Mouse (Mus musculus): ENCODE data around the gene Rnaseh2c.
A peak's percentile ranks its signal among the peaks of the same experiment; 100 is the strongest.

Gene Rnaseh2c

DNA sequence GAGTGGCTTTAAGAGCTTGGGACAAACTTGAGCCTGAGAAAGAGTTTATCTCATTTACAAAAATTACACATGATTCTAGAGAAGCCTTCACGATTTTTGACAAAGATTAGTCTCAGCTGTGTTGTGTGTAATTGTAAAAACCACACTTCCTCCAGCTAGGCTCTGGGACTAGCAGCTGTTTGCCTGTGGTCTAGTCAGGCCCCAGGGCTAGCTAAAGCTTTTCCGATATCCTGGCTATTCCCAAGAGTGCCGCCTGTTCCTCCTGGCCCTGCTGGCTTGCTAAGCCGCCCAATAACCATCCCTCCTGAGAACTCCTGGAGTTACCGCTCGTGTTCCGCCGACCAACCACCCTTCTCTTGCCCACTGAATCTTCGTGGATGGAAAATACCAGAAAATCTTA, 30.4 kb downstream of the Rnaseh2c start:
- DNase-seq (ENCODE audit: low spot score in 2 of 2): no peak

DNA sequence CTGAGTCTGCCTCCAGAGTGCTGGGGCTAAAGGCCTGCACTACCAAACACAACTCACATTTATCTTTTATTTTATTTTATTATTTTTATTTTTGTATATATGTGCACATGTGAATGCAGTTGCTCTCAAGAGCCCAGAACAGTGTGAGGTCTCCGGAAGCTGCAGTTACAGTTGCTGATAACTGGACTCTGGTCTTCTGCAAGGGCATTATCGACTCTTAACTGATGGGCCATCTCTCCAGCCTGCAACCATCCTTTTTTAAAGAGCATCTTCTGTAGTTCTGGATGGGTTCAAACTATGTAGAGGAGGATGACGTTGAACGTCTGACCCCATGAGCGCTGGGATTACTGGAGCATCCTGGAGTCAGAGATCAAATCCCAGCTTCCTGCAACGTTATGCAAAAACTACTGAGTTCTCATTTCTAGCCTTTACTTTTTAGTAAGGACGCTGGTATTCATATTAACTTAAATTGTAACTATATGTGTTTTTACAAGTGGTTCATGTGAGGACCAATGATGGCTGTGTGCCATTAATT, 34.4 kb downstream of the Rnaseh2c start:
- no peak for DNase-seq (ENCODE audit: low spot score in 2 of 2)

DNA sequence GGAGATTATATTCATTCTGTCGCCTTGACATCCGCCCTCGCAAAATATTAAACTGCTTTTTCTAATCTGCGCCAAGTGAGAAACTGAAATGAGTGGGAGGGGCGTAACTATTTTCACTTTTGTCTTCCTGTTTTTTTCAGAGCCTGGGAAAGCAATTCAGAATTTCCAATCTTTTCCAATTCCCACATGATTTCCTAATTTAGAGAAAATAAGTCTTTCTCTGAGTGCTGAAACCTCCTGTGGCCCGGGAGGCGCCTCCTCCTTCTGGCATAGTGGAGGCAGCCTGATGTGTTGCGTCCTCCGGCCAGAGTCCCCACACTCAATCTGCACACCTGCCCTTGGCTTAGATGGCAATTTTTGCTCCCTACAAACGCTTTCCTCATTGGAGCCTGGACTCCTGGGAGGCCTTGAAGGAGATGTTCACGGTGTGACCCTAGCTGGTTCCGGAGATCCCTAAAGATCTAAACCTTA, 34.9 kb downstream of the Rnaseh2c start:
- peak in 1 of 2 experiments; percentile 32 for DNase-seq (ENCODE audit: low spot score in 2 of 2)

DNA sequence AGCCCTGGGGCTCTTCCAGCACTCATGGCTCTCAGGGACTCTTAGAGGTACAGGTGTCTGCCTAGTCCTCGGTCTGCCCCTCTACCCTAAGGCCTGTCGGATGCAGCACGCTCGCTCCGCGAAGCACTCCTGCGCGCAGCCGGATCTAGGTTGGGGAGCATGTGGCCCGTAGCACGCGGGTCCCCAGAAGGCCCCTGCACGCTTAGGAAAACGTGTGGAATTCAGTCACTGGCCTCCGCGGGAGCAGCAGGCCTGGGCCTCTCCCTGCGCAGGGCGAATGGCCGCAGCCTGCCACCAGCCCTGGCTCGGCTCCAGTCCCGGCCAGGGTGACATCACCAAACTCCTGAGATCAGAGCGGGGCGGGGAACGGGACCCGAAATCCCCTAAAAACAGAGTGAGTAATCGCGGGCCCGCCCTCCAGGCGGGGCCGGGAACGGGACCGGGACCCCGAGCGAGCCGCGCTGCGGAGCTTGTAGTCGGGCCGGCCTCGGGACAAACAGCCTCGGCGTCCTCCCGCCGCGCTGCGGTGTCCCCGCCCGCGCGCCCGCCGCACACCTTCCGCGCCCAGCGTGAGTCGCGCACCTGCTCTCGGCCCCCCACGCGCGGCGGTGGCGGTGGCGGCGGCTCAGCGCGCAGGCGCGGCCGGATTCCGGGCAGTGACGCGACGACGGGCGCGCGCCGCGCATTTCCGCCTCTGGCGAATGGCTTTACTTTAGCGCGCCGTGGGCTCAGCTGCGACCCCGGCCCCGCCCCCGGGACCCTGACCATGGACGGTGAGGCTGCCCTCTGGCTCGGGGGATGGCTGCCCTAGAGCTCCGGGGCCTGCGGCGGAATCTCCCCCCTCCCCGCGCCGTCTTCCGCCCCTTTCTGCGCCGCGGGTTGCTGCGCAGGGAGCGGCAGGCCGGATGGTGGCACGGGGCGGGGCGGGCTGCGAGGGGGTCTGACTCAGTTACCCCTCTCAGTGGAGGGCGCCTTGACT, 35.7 kb downstream of the Rnaseh2c start, which contains the start of gene Rela:
TSS of gene Rela (plus strand) at position 415 of the 979 bp plus-strand sequence.
- DNase-seq (ENCODE audit: low spot score in 2 of 2): peak; percentile 79 to 84

DNA sequence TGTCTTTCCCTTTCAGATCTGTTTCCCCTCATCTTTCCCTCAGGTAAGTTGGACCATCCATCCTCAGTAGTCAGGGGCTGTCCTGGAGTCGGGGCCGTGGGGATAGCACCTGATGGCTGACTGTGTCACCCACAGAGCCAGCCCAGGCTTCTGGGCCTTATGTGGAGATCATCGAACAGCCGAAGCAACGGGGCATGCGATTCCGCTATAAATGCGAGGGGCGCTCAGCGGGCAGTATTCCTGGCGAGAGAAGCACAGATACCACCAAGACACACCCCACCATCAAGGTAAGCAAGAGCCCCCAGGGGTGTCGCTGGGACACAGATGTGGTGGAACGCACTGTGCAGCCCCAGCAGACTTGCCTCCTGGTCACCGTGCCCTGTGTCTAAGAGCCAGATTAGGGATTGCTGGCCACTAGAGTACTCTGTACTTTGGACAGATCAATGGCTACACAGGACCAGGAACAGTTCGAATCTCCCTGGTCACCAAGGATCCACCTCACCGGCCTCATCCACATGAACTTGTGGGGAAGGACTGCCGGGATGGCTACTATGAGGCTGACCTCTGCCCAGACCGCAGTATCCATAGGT, 36.8 kb downstream of the Rnaseh2c start:
- DNase-seq (ENCODE audit: low spot score in 2 of 2): no peak

DNA sequence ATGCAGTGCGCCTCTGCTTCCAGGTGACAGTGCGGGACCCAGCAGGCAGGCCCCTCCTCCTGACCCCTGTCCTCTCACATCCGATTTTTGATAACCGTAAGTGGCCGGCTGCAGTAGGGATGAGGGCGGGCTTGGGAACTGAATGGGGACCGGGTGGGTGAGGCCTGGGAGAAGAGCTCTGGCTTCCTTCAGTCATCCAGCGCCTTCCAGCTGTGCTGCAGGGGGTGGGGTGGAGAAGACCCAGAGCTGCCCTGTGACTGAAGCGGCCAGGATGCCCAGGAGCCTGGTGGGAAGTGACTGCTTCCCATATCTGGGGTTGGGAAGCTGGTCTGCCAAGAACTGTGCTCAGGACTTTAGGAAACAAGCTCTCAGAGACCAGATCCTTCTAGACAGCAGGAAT, 38.7 kb downstream of the Rnaseh2c start:
- DNase-seq (ENCODE audit: low spot score in 2 of 2): no peak

DNA sequence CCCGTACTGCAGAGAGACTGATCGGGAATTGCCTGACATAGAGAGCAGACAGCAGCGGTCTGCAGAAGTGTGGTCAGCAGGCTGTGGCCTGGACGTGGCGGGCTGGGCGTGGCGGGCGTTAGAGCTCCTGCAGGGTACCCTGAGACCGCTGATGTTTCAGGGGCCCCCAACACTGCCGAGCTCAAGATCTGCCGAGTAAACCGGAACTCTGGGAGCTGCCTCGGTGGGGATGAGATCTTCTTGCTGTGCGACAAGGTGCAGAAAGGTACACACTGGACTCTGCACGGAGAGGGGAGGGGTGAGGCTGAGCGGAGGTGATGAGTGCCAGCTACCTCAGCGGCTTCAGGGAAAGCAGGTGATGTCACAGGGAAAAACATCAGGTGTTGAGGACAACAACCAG, 39.3 kb downstream of the Rnaseh2c start:
- no peak for DNase-seq (ENCODE audit: low spot score in 2 of 2)

DNA sequence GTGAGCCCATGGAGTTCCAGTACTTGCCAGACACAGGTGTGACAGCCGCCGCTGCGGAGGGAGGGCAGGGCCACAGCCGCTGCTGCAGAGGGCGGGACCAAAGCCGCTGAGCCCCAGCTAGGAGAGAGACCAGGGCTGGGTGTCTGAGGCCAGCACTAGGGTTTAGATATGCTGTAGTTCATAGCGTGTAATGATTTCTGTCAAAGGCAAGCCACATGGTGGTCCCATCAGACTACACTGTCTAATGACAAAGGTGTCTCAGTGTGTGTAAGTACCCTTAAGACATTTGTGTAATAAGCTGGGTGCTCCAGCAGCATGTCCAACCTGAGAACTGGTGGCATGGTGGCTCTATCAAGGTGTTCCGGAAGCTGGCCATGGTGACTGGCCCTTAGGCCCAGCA, 40.0 kb downstream of the Rnaseh2c start:
- no peak for DNase-seq (ENCODE audit: low spot score in 2 of 2)

DNA sequence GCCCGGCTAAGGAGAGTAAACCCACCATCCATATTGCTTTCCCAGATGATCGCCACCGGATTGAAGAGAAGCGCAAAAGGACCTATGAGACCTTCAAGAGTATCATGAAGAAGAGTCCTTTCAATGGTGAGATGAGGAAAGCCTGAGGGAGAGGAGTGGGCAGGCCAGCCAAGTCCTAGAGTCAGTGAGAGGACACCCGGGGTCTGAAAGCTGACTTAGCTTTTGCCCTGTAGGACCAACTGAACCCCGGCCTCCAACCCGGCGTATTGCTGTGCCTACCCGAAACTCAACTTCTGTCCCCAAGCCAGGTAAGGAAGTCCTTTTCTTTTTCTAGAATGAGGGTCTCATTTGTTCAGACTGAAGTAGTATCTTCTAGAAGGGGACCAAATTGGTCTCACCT, 43.6 kb downstream of the Rnaseh2c start:
- DNase-seq (ENCODE audit: low spot score in 2 of 2): no peak

DNA sequence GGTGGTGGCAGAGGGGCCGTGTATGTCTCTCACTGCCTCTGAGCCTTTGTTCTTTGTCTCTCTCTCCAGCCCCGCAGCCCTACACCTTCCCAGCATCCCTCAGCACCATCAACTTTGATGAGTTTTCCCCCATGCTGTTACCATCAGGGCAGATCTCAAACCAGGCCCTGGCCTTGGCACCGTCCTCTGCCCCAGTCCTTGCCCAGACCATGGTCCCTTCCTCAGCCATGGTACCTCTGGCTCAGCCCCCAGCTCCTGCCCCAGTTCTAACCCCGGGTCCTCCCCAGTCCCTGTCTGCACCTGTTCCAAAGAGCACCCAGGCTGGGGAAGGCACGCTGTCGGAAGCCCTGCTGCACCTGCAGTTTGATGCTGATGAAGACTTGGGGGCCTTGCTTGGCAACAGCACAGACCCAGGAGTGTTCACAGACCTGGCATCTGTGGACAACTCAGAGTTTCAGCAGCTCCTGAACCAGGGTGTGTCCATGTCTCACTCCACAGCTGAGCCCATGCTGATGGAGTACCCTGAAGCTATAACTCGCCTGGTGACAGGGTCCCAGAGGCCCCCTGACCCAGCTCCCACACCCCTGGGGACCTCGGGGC, 45.2 kb downstream of the Rnaseh2c start:
- DNase-seq (ENCODE audit: low spot score in 2 of 2): no peak

DNA sequence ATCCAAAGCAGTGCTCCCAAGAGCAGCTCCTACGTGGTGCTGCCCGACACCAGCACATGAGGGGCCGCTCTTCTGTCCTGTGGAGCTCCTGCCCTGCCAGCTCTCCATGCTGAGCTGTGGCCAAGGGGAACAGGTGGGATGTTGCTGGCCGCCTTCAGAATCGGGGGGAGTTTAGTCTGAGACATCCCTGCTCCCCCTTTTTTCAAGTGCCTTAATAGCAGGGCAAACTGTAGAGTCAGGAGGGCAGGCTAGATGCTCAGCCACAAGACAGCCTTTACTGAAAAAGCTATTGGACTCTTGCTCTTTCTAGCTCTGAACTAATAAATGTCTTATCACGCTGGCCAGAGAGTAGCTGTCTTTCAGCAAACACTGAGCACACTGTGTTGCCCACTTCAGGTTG, 46.1 kb downstream of the Rnaseh2c start:
- no peak for DNase-seq (ENCODE audit: low spot score in 2 of 2)

DNA sequence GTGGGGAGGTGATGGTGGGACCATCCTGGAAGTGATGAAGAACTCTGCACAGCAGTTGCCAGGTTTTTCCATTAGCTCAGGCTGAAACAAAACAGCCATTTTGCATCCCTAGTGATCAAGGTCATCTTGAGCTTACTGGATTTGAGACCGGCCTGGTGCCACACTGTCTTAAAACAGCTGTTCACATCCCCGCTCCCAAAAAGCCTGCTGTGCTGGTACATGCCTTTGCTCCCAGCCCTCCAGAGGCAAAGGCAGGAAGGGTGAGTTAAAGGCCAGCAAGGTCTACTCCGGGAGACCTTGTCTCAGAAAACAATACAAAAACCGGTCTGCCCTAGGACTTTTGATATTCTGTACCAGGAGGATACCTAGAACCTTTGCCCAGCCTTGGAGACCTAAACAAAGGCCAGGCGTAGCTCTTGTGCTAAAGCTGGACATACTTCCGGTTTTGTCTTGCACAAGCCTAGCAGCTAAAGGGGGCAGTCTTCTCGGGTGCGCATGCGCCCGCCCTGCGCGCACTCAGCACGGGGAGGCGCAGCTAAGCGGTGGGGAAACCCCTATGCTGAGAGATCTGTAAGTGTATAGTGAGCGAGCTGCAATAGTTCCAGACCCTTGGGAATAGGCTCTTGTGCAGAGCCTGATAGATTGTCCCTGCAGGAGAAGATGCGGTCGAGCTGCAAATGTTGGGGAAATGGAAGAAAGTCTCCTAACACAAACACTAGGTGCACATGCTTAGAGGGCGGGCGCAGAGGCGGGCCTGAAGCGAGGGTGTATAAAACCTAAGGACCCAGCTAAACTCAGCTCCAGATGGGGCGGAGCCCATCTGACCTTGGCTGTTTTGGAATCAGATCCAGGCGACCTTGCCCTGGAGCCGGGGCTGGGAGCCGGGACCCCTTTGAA, 47.0 kb downstream of the Rnaseh2c start:
- DNase-seq (ENCODE audit: low spot score in 2 of 2): peak; percentile 69 to 73

DNA sequence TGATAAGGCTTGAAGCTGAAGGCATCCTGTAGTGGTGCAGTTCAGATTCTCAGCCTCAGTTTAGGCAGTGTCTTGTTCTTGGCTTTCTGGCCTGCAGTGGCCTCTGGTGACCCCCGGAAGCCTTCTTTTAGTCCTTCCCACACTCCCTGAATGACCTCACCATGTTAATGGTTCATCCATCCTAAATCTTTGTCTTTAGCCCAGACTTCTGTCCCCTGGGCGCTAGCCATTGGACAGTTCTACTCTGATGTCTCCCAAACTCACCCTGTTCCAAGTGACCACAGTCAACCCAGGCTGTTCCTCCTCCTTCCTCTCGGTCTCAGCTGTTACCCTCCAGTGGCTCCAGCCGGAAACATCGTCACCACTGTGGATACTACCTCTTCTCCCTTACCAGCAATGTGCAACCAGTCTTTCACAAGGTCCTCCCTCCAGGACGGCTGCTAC, 47.6 kb downstream of the Rnaseh2c start:
- DNase-seq (ENCODE audit: low spot score in 2 of 2): no peak

DNA sequence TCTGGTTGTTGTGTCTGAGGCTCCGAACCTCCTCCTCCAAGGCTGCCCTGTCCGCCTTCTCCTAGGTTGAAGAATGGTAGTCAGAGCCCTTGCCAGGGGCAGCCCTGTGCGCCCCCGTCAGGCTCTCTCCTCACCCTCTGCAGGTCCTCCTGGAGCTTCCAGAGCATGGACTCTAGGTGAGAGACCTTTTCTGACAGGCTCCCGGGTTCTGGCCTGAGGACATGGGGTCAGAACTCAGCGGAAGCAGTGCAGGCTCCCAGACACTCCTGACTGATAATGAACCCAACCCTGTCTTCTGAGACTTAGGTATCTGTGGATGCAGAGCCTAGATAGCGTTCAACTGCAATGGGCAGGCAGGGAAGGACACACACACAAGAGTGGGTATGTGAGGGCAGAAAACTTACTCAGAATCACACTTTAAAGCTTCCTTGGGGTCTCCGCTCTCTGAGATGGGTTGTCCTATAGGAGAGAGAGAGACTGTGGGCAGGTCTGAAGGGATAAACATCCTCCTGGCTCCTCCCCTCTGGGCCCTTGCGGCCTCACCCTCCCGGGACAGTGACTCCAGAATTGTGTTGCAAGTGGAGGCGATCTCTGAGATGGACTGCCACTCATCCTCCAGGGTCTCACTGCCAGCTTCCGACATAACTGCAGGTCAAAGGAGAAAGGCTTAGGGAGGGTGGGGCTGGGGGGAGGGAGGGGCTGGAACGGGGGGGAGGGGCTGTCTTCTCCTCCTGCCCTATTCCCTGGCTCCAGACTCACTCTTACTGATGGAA, 50.0 kb downstream of the Rnaseh2c start:
- DNase-seq (ENCODE audit: low spot score in 2 of 2): no peak

DNA sequence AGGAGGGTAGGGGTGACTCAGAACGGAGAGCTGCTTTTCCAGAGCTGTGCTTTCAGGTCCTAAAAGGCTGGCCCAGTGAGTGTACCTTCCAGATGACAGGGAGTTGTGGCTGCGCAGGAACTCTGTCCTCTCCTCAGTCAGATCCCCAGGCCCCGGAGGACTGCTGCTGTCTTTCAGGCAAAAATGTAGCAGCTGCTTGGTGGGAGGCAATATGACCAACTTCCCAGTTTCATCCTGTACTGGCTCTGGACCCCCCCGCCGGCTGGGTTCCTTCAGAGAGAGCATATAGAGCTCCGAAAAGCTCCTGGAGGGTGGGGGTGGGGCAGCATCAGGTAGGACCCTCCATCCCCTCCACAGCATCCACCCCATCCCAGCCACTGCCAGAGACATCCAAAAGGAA, 50.9 kb downstream of the Rnaseh2c start:
- no peak for DNase-seq (ENCODE audit: low spot score in 2 of 2)

DNA sequence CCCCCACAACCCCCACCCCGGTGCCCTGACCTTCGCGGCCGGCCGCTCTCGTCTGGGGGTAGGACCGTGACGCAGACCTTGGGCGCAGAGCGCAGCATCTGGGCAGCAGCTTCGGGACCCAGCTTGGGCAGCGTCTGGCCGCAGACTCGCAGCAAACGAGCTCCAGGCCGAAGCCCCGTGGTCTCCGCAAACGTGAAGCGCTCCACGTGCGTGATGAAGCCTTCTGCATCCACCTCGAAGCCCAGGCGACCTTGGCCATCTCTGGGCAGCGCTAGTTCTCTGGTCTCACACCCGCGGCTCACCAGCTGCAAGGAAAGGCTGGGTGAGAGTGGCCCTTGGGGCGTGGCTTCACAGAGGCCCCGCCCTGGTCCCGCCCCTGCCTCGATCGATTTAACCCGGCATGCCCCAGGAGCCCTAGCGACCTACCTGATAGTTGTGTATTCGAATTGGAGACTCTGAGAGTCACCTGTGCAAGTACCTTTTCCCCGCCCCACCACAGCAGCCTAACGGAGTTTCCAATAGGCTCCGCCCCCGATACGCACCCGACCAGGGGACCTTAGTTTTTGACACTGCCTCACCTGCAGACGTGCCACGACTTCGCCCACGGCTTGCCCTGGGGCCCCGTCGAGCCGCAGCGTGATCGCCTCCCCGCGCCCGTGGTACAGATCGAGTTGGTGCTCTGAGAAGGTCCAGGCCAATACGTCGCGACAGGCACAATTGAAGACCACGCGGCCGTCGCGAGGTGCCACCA, 52.5 kb downstream of the Rnaseh2c start:
- no peak for DNase-seq (ENCODE audit: low spot score in 2 of 2)

DNA sequence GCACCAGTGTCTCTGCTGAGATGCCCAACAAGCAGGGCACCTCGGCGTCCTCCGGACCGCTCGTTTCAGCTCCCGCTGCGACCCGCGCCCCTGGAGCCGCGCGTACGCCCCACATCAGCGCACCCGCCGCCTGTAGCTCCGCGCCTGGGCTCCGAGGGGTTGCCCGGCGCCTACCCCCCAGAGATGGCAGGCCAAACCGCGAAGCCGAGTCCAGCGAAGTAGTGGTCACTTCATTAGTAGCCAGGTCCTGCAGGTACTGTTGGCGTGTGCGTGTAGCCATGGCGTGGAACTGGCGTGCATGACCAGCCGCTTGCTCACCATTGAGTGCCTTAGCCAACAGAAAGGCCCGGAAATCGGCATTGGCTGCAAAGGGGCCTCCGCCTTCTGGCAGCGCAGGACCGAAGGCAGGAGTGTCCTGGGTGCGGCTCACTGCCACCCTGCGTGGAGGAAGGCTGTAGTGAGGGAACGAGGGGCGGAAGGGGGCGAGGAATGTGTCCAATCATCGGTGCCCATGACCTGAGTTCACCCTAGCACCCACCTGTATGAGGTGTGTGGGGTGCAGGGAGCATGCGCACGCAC, 53.1 kb downstream of the Rnaseh2c start:
- no peak for DNase-seq (ENCODE audit: low spot score in 2 of 2)
